Mouse (Mus musculus) telencephalon, adult 2 months (tissue): Measurements from ENCODE around the gene Gtf2f2.
"Not testable (repeated sequence)": the region's sequence is repeated elsewhere in the genome, so short reads cannot be mapped to it uniquely, and the experiment has no call there.

Source experiments
- DNase-seq: peaks from one replicate; pipeline ENCODE4 v3.0.0-alpha.2; 2011; ENCODE audit warnings: low read depth, low spot score

The Gtf2f2 gene

GRCm38 (mm10) chr14:75998082-75998481 lies 12.6 kb downstream of the Gtf2f2 start:
- DNase-seq = no peak

- no peak for DNase-seq
Observed at GRCm38 (mm10) chr14:75992371-75992770, 18.3 kb downstream of the Gtf2f2 start.

- no peak for DNase-seq
Observed at GRCm38 (mm10) chr14:75990936-75991335, 19.7 kb downstream of the Gtf2f2 start.

- no peak for DNase-seq
Observed at GRCm38 (mm10) chr14:75989168-75989567, 21.5 kb downstream of the Gtf2f2 start.

- no peak for DNase-seq
Observed at GRCm38 (mm10) chr14:75986878-75987483, 23.7 kb downstream of the Gtf2f2 start.

- no peak for DNase-seq
Observed at GRCm38 (mm10) chr14:75985112-75985511, 25.6 kb downstream of the Gtf2f2 start.

GRCm38 (mm10) chr14:75983891-75984290 lies 26.8 kb downstream of the Gtf2f2 start:
- no peak for DNase-seq

- DNase-seq = no peak
Observed at GRCm38 (mm10) chr14:75981231-75981630, 29.4 kb downstream of the Gtf2f2 start.

- DNase-seq = no peak
Observed at GRCm38 (mm10) chr14:75976107-75976506, 34.6 kb downstream of the Gtf2f2 start.

GRCm38 (mm10) chr14:75967291-75967690 lies 43.4 kb downstream of the Gtf2f2 start:
- DNase-seq = no peak

GRCm38 (mm10) chr14:75964433-75964832 lies 46.2 kb downstream of the Gtf2f2 start:
- DNase-seq = no peak

GRCm38 (mm10) chr14:75964000-75964399 lies 46.7 kb downstream of the Gtf2f2 start:
- no peak for DNase-seq

- no peak for DNase-seq
Observed at GRCm38 (mm10) chr14:75963215-75963614, 47.5 kb downstream of the Gtf2f2 start.

GRCm38 (mm10) chr14:75962250-75962649 lies 48.4 kb downstream of the Gtf2f2 start:
- peak; percentile 91 for DNase-seq

- no peak for DNase-seq
Observed at GRCm38 (mm10) chr14:75954766-75955165, 55.9 kb downstream of the Gtf2f2 start, which contains the start of gene Kctd4. TSS of gene Kctd4 (plus strand) at chr14:75955009.

GRCm38 (mm10) chr14:75953011-75953410 lies 57.7 kb downstream of the Gtf2f2 start:
- DNase-seq = no peak

GRCm38 (mm10) chr14:75947674-75948073 lies 63.0 kb downstream of the Gtf2f2 start:
- DNase-seq = no peak

GRCm38 (mm10) chr14:75942365-75942764 lies 68.3 kb downstream of the Gtf2f2 start:
- DNase-seq = no peak

- no peak for DNase-seq
Observed at GRCm38 (mm10) chr14:75941500-75941899, 69.2 kb downstream of the Gtf2f2 start.

GRCm38 (mm10) chr14:75937714-75938113 lies 73.0 kb downstream of the Gtf2f2 start:
- no peak for DNase-seq

- no peak for DNase-seq
Observed at GRCm38 (mm10) chr14:75934359-75934758, 76.3 kb downstream of the Gtf2f2 start.

GRCm38 (mm10) chr14:75931266-75931665 lies 79.4 kb downstream of the Gtf2f2 start:
- no peak for DNase-seq

- not testable (repeated sequence) for DNase-seq
Observed at GRCm38 (mm10) chr14:75929713-75930112, 81.0 kb downstream of the Gtf2f2 start.
